Mouse (Mus musculus): ENCODE measurements around the gene Oas1d. TPM values are rescaled to one million over a fixed set of nuclear protein-coding genes. Genes with fewer than 3 reads are reported as not detected.

Oas1d gene
- polyA plus RNA-seq (2014; fragmentation: Illumina TruSeq; extraction: RNeasy Lipid Tissue Mini Kit (QIAGEN cat#74804); ENCODE audit: low read depth, low replicate concordance): not detected

DNA sequence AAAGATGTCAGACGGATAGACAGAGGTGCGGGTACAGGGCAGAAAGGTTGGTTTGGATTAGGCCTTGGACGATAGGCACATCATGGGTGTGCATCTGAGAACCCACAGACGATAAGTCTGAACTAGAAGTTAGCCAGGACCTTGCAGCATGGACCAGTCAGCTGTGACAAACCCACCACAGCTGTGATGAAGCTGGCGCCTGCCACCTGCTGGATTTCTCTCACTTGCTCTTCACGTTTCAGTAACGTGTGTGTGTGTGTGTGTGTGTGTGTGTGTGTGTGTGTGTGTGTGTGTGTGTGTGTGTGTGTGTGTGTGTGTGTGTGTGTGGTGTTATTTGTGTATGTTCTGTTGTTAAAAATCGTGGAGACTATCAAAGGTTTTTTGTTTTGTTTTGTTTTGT is at the start of gene Oas1d:
Oas1d (plus strand) TSS at position 333 of the 400 bp plus-strand sequence.

DNA sequence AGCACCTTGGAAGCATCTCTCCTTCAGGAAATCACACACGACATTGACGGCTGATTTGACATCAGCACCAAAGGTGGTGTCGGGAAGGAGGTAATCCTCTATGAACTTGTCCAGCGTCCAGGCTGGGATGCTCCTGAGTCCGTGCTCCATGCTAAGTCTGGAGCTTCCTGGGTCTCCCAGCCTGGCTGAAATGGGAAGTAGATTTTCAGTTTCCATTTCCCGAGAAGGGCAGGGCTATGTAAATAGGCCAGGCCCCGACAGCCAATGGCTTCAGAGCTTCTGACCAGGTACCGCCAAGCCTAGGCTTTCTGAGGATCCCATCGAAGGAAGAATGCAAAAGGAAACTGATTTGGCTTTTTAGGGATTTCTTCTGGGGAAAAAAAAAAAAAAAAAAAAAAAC is 26.9 kb upstream of the Oas1d start, which contains the start of gene Oas1g:
Oas1g (minus strand) TSS at position 201 of the 400 bp plus-strand sequence.

DNA sequence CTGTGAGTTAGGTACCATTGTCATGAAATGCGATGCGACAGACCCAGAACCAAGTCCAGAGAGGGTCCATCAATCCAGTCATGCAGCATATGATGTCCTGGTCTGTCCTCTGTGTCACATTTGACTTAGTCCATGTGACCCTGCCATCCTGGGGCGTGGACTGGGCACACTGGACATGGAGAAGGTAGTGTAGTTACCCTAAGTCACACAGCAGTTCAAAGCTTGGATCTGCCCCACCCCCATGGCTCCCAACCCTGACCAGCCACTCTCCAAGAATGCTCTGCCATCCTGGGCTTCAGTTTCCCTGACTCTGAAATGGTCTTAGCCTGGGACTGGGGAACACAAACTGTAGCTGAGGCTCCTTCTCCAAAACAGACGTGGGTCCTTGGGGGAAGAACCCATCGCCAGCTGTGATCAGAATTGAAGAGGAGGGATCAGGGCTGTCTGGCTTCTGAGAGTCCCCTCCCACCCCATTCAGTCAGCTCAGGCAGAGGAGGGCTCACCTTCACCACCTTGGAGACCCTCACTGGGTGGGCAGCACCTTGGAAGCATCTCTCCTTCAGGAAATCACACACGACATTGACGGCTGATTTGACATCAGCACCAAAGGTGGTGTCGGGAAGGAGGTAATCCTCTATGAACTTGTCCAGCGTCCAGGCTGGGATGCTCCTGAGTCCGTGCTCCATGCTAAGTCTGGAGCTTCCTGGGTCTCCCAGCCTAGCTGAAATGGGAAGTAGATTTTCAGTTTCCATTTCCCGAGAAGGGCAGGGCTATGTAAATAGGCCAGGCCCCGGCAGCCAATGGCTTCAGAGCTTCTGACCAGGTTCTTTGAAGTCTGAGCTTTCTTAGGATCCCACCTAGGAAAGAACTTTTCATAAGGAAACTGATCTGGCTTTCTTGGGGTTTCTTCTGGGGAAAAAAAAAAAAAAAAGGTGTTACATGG is 7.3 kb upstream of the Oas1d start, which contains the start of gene Oas1a:
Oas1a (minus strand) TSS at position 731 of the 943 bp plus-strand sequence.

Other genes with a start within 250 kb of the Oas1d start
- gene Dtx1, start 202.6 kb upstream of the Oas1d start, polyA plus RNA-seq (2014; fragmentation: Illumina TruSeq; extraction: RNeasy Lipid Tissue Mini Kit (QIAGEN cat#74804); ENCODE audit: low read depth, low replicate concordance): not detected
- gene Oas2, start 164.7 kb upstream of the Oas1d start, polyA plus RNA-seq (2014; fragmentation: Illumina TruSeq; extraction: RNeasy Lipid Tissue Mini Kit (QIAGEN cat#74804); ENCODE audit: low read depth, low replicate concordance): 2.9 TPM
- gene Oas3, start 136.9 kb upstream of the Oas1d start, polyA plus RNA-seq (2014; fragmentation: Illumina TruSeq; extraction: RNeasy Lipid Tissue Mini Kit (QIAGEN cat#74804); ENCODE audit: low read depth, low replicate concordance): 4.9 TPM
- not detected for gene Oas1e, start 119.0 kb upstream of the Oas1d start, polyA plus RNA-seq (2014; fragmentation: Illumina TruSeq; extraction: RNeasy Lipid Tissue Mini Kit (QIAGEN cat#74804); ENCODE audit: low read depth, low replicate concordance)
- 2.3 TPM for gene Oas1c, start 102.0 kb upstream of the Oas1d start, polyA plus RNA-seq (2014; fragmentation: Illumina TruSeq; extraction: RNeasy Lipid Tissue Mini Kit (QIAGEN cat#74804); ENCODE audit: low read depth, low replicate concordance)
- not detected for gene Oas1f, start 67.2 kb upstream of the Oas1d start, polyA plus RNA-seq (2014; fragmentation: Illumina TruSeq; extraction: RNeasy Lipid Tissue Mini Kit (QIAGEN cat#74804); ENCODE audit: low read depth, low replicate concordance)
- gene Oas1h, start 53.1 kb upstream of the Oas1d start, polyA plus RNA-seq (2014; fragmentation: Illumina TruSeq; extraction: RNeasy Lipid Tissue Mini Kit (QIAGEN cat#74804); ENCODE audit: low read depth, low replicate concordance): not detected
- gene Oas1g, start 26.9 kb upstream of the Oas1d start, polyA plus RNA-seq (2014; fragmentation: Illumina TruSeq; extraction: RNeasy Lipid Tissue Mini Kit (QIAGEN cat#74804); ENCODE audit: low read depth, low replicate concordance): 17.7 TPM
- gene Oas1a, start 7.0 kb upstream of the Oas1d start, polyA plus RNA-seq (2014; fragmentation: Illumina TruSeq; extraction: RNeasy Lipid Tissue Mini Kit (QIAGEN cat#74804); ENCODE audit: low read depth, low replicate concordance): 8.9 TPM
- gene Rph3a, start 95.6 kb downstream of the Oas1d start, polyA plus RNA-seq (2014; fragmentation: Illumina TruSeq; extraction: RNeasy Lipid Tissue Mini Kit (QIAGEN cat#74804); ENCODE audit: low read depth, low replicate concordance): not detected